Mouse (Mus musculus): ENCODE measurements around the gene Fgfr2.

DNA sequence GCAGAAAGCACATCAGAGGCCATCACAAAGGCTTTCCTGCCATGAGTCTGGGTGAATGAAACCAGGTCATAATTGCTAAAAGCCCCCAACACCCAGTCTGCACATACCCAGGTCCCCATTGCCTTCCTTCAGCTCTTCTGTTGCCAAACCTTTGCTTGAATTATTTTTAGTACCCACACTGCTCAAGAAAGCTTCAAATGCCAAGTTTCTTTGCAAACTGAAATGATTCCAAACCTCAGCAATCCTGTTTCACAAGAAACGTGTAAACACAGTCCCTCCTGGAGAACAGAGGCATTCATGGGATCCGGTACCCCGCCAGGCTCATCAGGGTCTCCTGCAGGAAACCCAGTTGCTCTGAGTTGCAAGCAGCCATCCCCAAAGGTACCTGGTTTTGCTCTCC is 1130.3 kb downstream of the Fgfr2 start:
- TF ChIP-seq CTCF (conservative IDR thresholded peaks at IDR 0.05; ENCODE audit: low read length): no peak
- TF ChIP-seq POU5F1 (IDR thresholded peaks at IDR 0.05; ENCODE audit: borderline replicate concordance, low read length): no peak
- TF ChIP-seq NANOG (IDR thresholded peaks at IDR 0.05; ENCODE audit: borderline replicate concordance, low read length): no peak

Measured in E14TG2a.4 (cell line).